Mouse (Mus musculus): ENCODE data around the gene Gk5. TPM values are rescaled to one million over a fixed set of nuclear protein-coding genes. Genes with fewer than 3 reads are reported as not detected.

Gene Gk5
- 7.3 TPM for total RNA-seq (2023)

DNA sequence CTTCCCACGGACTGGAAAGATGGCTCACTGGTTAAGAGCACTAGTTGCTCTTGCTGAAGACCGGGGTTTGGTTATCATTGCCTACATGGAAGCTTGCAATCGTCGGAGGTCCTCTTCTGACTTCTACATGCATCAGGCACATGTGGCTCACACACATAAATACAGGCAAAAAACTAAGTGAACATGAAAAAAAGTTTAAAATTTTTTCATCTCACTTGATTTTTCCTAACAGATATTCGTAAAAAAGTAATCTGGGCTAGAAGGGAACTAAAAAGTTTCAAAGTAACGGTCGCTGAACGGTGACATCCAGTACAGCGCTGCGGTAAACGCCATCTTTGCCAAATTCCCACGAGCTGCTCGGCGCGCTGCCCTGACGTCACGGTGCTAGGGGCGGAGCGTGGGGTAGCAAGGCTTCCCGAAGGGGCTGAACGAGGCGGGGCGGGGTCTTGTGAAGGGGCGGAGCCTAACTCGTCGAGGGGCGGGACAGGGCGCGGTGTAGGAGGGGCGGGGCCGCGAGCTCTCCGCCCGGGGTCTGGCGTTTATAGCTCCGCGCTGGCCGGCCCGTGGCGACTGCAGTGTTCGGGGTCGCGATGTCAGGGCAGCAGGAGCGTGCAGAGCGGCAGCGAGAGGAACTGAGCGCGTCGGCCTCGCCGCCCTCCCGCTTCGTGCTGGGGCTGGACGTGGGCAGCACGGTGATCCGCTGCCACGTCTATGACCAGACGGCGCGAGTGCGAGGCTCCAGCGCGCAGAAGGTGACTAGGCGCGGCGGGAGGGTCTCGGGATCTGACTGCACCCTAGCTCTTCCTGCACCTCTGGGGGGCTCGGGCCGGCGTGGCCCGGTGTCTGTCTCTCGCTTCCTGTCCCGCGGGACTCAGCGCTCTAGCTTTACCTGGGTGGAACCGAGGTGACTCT lies at the start of gene Gk5:
Gene Gk5 (plus strand): TSS at position 502 of the 912 bp plus-strand sequence.

DNA sequence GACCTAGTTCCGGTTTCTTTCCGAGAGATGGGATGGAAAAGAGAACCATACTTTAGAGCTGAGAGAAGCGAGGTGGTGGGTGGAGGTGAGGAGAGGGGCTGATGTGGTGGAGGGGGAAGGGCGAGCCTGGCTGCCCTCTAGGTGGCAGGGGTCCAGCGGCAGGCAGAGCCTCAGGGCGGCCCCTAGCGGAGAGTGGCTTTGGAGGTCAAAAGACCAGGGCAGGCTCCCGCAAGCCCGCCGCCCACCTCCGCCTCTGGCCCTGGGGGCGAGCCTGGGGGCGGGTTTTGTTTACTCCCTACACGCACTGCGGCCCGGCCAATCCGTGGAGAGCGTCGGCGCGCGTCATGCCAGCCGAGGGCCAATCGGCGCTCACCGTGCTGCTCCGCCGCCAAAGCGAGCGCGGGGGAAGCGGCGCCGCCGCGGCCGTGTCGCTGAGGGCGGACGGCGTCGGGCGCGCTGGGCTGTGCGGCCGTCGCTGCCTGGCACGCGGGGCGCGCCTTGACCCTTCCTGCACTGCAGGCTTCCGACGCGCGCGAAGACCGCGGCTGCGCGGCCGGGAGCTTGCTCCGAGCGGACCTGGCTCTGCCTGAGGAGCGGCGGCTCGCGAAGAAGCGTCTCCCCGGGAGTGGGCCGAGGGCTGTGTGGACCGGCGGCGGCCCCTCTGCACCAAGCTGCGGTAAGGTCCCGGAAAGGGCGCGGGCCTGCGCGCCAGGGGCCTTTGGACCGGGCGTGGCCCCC lies 76.9 kb downstream of the Gk5 start, which contains the start of gene Tfdp2:
Gene Tfdp2 (plus strand): TSS at position 391 of the 738 bp plus-strand sequence.

Other genes starting within 250 kb of the Gk5 start
- 57.0 TPM for gene Xrn1, start 164.6 kb upstream of the Gk5 start, total RNA-seq (2023)
- 13.6 TPM for gene Tfdp2, start 76.9 kb downstream of the Gk5 start, total RNA-seq (2023)
- gene Atp1b3, start 245.1 kb downstream of the Gk5 start, total RNA-seq (2023), result 668 TPM

Data from CD8-positive naive resting alpha-beta T cell, adult 57 days (primary cell).